Mouse (Mus musculus) erythroblast, embryonic 14.5 days (primary cell): Measurements from ENCODE around the gene Me3.

ENCODE experiments used
- GATA1 ChIP-seq: IDR thresholded peaks from 2 replicates; pipeline ENCODE4 v1.6.1; 2012; ENCODE audit warnings: low read length, inconsistent platforms, mixed read lengths
- TAL1 ChIP-seq: IDR thresholded peaks from 3 replicates; pipeline ENCODE4 v1.6.1; 2012; ENCODE audit warnings: low read length, inconsistent platforms, mixed read lengths

- TF ChIP-seq GATA1 = no peak
- no peak for TF ChIP-seq TAL1
Measured at GRCm38 (mm10) chr7:89802447-89802846, 170.3 kb downstream of the Me3 start.
